Mouse (Mus musculus): ENCODE data around the gene Smap2.

DNA sequence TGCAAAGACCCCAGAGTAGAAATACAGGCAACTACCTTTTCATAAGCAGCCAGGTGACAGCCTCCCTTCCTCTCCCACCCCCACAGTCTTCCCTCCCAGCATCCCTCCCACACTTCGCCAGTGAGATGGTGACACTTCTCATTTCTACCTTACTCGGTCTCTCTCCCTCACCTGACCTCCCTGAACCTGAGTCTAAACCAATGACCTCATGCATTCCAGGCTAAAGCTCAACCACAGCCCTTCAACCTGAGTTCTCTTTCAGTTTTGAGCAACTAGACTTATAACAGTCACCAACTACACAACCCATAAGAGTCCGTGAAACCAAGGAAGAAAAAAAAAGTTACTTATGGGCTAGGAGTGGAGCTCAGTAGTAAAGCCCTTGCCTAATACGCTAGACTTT is 29.7 kb downstream of the Smap2 start:
- no peak for TF ChIP-seq CTCF (IDR thresholded peaks at IDR 0.05; ENCODE audit: borderline replicate concordance, control insufficient read depth, extremely low read depth, insufficient read depth, low read length, poor library complexity)
- TF ChIP-seq POLR2A (IDR thresholded peaks at IDR 0.05; ENCODE audit: control insufficient read depth, extremely low read depth, insufficient read depth, low read length, poor library complexity) = no peak
